Mouse (Mus musculus) MEL (cell line): ENCODE results near the gene Tep1. TPM values are rescaled to one million over a fixed set of nuclear protein-coding genes. Genes with fewer than 3 reads are reported as not detected.

ENCODE experiments used
- DNase-seq: peaks from one replicate; pipeline ENCODE4 v3.0.0; 2011; ENCODE audit warnings: low read depth, low spot score
- H3K27ac ChIP-seq: 2 replicates; pipeline ENCODE4 v1.5.1; 2012; ENCODE audit warnings: low read depth, mild to moderate bottlenecking, control low read depth, low read length, moderate library complexity; ENCODE audit not compliant: control insufficient read depth
- H3K27me3 ChIP-seq, 2 experiments: fragments of 150-350 bp in 1 of 2; sonication (generic) in 1 of 2; 2 replicates each; pipeline ENCODE4 v1.6.1; 2012; ENCODE audit warnings: low read length in 2 of 2, mild to moderate bottlenecking in 2 of 2, improper control_type of control experiment in 1 of 2, moderate library complexity in 1 of 2; ENCODE audit not compliant: insufficient read depth in 2 of 2, control insufficient read depth in 1 of 2
- H3K36me3 ChIP-seq, 2 experiments: 2 replicates each; pipeline ENCODE4 v1.6.1; 2012 to 2014; ENCODE audit warnings: low read length in 2 of 2, improper control_type of control experiment in 1 of 2, inconsistent platforms in 1 of 2, mild to moderate bottlenecking in 1 of 2; ENCODE audit not compliant: insufficient read depth in 2 of 2, control insufficient read depth in 1 of 2
- H3K4me1 ChIP-seq, 2 experiments: fragments of 150-350 bp in 1 of 2; sonication (generic) in 1 of 2; 2 replicates each; pipeline ENCODE4 v1.6.1; 2012; ENCODE audit warnings: low read length in 2 of 2, improper control_type of control experiment in 1 of 2, mild to moderate bottlenecking in 1 of 2; ENCODE audit not compliant: insufficient read depth in 2 of 2, control insufficient read depth in 1 of 2
- H3K4me3 ChIP-seq, 2 experiments: fragments of 150-350 bp in 1 of 2; sonication (generic) in 1 of 2; 2 replicates each; pipeline ENCODE4 v1.5.1; 2012; ENCODE audit warnings: low read depth in 2 of 2, low read length in 2 of 2, mild to moderate bottlenecking in 2 of 2, moderate library complexity in 2 of 2, control low read depth in 1 of 2, improper control_type of control experiment in 1 of 2; ENCODE audit not compliant: control insufficient read depth in 1 of 2, insufficient read depth in 1 of 2
- H3K79me2 ChIP-seq: 2 replicates; pipeline ENCODE4 v1.6.1; 2012; ENCODE audit warnings: mild to moderate bottlenecking, low read length, moderate library complexity; ENCODE audit not compliant: control insufficient read depth, poor library complexity, insufficient read depth
- H3K9ac ChIP-seq: 2 replicates; pipeline ENCODE4 v1.6.1; 2012; ENCODE audit warnings: low read depth, mild to moderate bottlenecking, control low read depth, low read length, moderate library complexity; ENCODE audit not compliant: control insufficient read depth, poor library complexity, severe bottlenecking
- H3K9me3 ChIP-seq: fragments of 150-350 bp; sonication (generic); replicated peaks from 2 replicates; pipeline ENCODE4 v1.6.1; 2012; ENCODE audit warnings: mild to moderate bottlenecking, low read length, improper control_type of control experiment, moderate library complexity; ENCODE audit not compliant: insufficient read depth
- CHD1 ChIP-seq: IDR thresholded peaks from 2 replicates; pipeline ENCODE4 v1.6.1; 2012; ENCODE audit warnings: low read depth, mild to moderate bottlenecking, inconsistent platforms, low read length, improper control_type of control experiment
- CHD2 ChIP-seq: IDR thresholded peaks from 2 replicates; pipeline ENCODE4 v1.6.1; 2011; ENCODE audit warnings: low read length, improper control_type of control experiment
- CTCF ChIP-seq, 3 experiments: IDR thresholded peaks in 2 of 3; conservative IDR thresholded peaks in 1 of 3; 2 replicates each; pipeline ENCODE4 v1.5.1; 2011 to 2012; ENCODE audit warnings: low read length in 3 of 3, low read depth in 2 of 3, mild to moderate bottlenecking in 2 of 3, improper control_type of control experiment in 1 of 3, inconsistent platforms in 1 of 3, mixed read lengths in 1 of 3, moderate library complexity in 1 of 3; ENCODE audit not compliant: control insufficient read depth in 1 of 3, insufficient read depth in 1 of 3, poor library complexity in 1 of 3, severe bottlenecking in 1 of 3
- E2F4 ChIP-seq: IDR thresholded peaks from 2 replicates; pipeline ENCODE4 v1.6.1; 2011; ENCODE audit warnings: low read depth, low read length, improper control_type of control experiment, borderline replicate concordance
- EP300 ChIP-seq, 2 experiments: IDR thresholded peaks; 2 replicates each; pipeline ENCODE4 v1.6.1; 2011; ENCODE audit warnings: improper control_type of control experiment in 2 of 2, low read length in 2 of 2, low read depth in 1 of 2, mild to moderate bottlenecking in 1 of 2
- ETS1 ChIP-seq: IDR thresholded peaks from 2 replicates; pipeline ENCODE4 v1.6.1; 2012; ENCODE audit warnings: low read depth, mild to moderate bottlenecking, inconsistent platforms, low read length, improper control_type of control experiment, moderate library complexity
- MAZ ChIP-seq: IDR thresholded peaks from 2 replicates; pipeline ENCODE4 v1.6.1; 2012; ENCODE audit warnings: low read depth, mild to moderate bottlenecking, inconsistent platforms, low read length, improper control_type of control experiment
- MXI1 ChIP-seq: IDR thresholded peaks from 2 replicates; pipeline ENCODE4 v1.6.1; 2011; ENCODE audit warnings: mild to moderate bottlenecking, low read depth, low read length, improper control_type of control experiment
- MYB ChIP-seq: IDR thresholded peaks from 2 replicates; pipeline ENCODE4 v1.6.1; 2011; ENCODE audit warnings: mild to moderate bottlenecking, low read depth, low read length, improper control_type of control experiment
- NELFE ChIP-seq: IDR thresholded peaks from 2 replicates; pipeline ENCODE4 v1.6.1; 2011; ENCODE audit warnings: low read depth, low read length, improper control_type of control experiment
- POLR2A ChIP-seq, 2 experiments: IDR thresholded peaks; 2 replicates each; pipeline ENCODE4 v1.6.1; 2011 to 2012; ENCODE audit warnings: low read length in 2 of 2, mild to moderate bottlenecking in 2 of 2, control low read depth in 1 of 2, improper control_type of control experiment in 1 of 2, low read depth in 1 of 2, moderate library complexity in 1 of 2; ENCODE audit not compliant: control insufficient read depth in 1 of 2, insufficient read depth in 1 of 2, poor library complexity in 1 of 2
- RAD21 ChIP-seq: IDR thresholded peaks from 2 replicates; pipeline ENCODE4 v1.6.1; 2011; ENCODE audit warnings: mild to moderate bottlenecking, low read depth, low read length, improper control_type of control experiment
- SIN3A ChIP-seq: IDR thresholded peaks from 2 replicates; pipeline ENCODE4 v1.6.1; 2012; ENCODE audit warnings: low read length, improper control_type of control experiment, inconsistent platforms
- TAL1 ChIP-seq: IDR thresholded peaks from 2 replicates; pipeline ENCODE4 v1.6.1; 2012; ENCODE audit warnings: mild to moderate bottlenecking, inconsistent platforms, low read length, moderate library complexity, mixed read lengths
- USF1 ChIP-seq: IDR thresholded peaks from 2 replicates; pipeline ENCODE4 v1.6.1; 2014; ENCODE audit warnings: low read depth, mild to moderate bottlenecking, inconsistent platforms, low read length, improper control_type of control experiment, moderate library complexity
- ZC3H11A ChIP-seq: IDR thresholded peaks from 2 replicates; pipeline ENCODE4 v1.6.1; 2012; ENCODE audit warnings: low read depth, mild to moderate bottlenecking, inconsistent platforms, low read length, improper control_type of control experiment
- ZNF384 ChIP-seq: IDR thresholded peaks from 2 replicates; pipeline ENCODE4 v1.6.1; 2012; ENCODE audit warnings: low read depth, mild to moderate bottlenecking, inconsistent platforms, low read length, improper control_type of control experiment
- polyA plus RNA-seq, 2 experiments: library from polyadenylated mRNA; stranded (reverse) in 1 of 2; unstranded in 1 of 2; fragments of >175 nt in 1 of 2; fragments of >200 nt in 1 of 2; gene quantifications; 2 replicates each; pipeline versions ENCODE4 v1.2.1 to v1.2.4; 2012; ENCODE audit warnings: low replicate concordance in 2 of 2, low read depth in 1 of 2; ENCODE audit not compliant: insufficient read length in 2 of 2, insufficient read depth in 1 of 2, missing spikeins in 1 of 2
- total RNA-seq: library from RNA; depleted of rRNA; stranded (reverse); fragments of 300-350 nt; gene quantifications from 2 replicates; pipeline ENCODE4 v1.2.3, GENCODE M21; 2012

Gene Tep1
- total and polyA plus RNA-seq, 3 experiments = 13.7 to 36.8 TPM; not detected in 1

DNA sequence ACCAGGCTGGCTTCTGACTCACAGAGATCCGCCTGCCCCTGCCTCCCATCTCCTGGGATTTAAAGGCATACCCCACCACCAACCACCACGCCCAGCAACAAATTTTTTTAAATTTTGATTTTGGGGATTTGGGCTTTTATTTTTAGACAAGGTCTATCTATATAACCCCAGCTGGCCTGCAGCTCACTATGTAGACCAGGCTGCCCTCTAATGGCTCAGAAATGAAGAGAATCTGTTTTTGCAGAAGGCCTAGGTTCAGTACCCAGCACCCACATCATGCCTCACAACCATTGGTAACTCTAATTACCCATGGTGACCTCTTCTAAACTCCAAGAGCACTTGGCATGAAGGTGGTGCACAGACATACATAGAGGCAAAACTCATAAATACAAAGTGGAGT lies 924 bp upstream of the Tep1 start:
- no peak overlapping the region for H3K4me3 ChIP-seq
- H3K79me2 ChIP-seq = peaks cover 1% of the 10 kb centered on the region; the same call in 1 of the 2 replicates

GRCm38 (mm10) chr14:50870805-50871143 lies 414 bp upstream of the Tep1 start:
- Histone ChIP-seq H3K4me3 (peak overlapping the region; percentile 59 to 93), H3K27me3 (no peaks in the 10 kb centered on the region), H3K4me1 (peaks cover 0 to 6% of the 10 kb centered on the region in 2 experiments; a peak in 1 of 4 replicates), H3K36me3 (peaks cover 0 to 2% of the 10 kb centered on the region in 2 experiments; a peak in 1 of 4 replicates), H3K9ac (peak overlapping the region; percentile 55), H3K9me3 (no peaks in the 10 kb centered on the region), H3K79me2 (peaks cover 1% of the 10 kb centered on the region; the same call in 1 of the 2 replicates), H3K27ac (peak overlapping the region; percentile 27)
- DNase-seq = no peak
- no peak for TF ChIP-seq MYB
- no peak for TF ChIP-seq NELFE
- TF ChIP-seq MXI1 = no peak
- no peak for TF ChIP-seq MAZ
- TF ChIP-seq CHD2 = no peak
- TF ChIP-seq POLR2A (IDR thresholded peaks at IDR 0.05; ENCODE audit: control insufficient read depth in 1 of 2, insufficient read depth in 1 of 2, low read depth in 1 of 2, low read length in 2 of 2, poor library complexity in 1 of 2) = no peak

More for the DNA sequence above, 924 bp upstream of the Tep1 start:
- TF ChIP-seq CTCF (IDR thresholded peaks at IDR 0.05 in 2 of 3, conservative IDR thresholded peaks at IDR 0.05 in 1 of 3; ENCODE audit: control insufficient read depth in 1 of 3, insufficient read depth in 1 of 3, low read depth in 2 of 3, low read length in 3 of 3, poor library complexity in 1 of 3, severe bottlenecking in 1 of 3) (peak in 2 of 3 experiments; percentile 18 to 25; a peak in 2 of 6 replicates), CHD2 (no peak), ETS1 (no peak), E2F4 (no peak), RAD21 (peak; percentile 21), ZNF384 (no peak), EP300 (IDR thresholded peaks at IDR 0.05; ENCODE audit: low read depth in 1 of 2, low read length in 2 of 2) (no peak)
- DNase-seq = peak; percentile 28
- Histone ChIP-seq H3K27ac (no peak overlapping the region), H3K36me3 (peaks cover 0 to 2% of the 10 kb centered on the region in 2 experiments; a peak in 1 of 4 replicates), H3K9me3 (no peaks in the 10 kb centered on the region), H3K4me1 (peaks cover 0 to 6% of the 10 kb centered on the region in 2 experiments; a peak in 1 of 4 replicates), H3K27me3 (no peaks in the 10 kb centered on the region), H3K9ac (no peak overlapping the region)

GRCm38 (mm10) chr14:50868656-50869055 lies 1.7 kb downstream of the Tep1 start:
- no peak for TF ChIP-seq ZC3H11A
- no peak for TF ChIP-seq CHD1
- no peak for TF ChIP-seq SIN3A
- TF ChIP-seq USF1 = no peak
- no peak for TF ChIP-seq TAL1
- no peak overlapping the region for H3K4me3 ChIP-seq
- no peak for DNase-seq
- no peaks in the 10 kb centered on the region for H3K9me3 ChIP-seq
- H3K27ac ChIP-seq = no peak overlapping the region
- H3K4me1 ChIP-seq = peaks cover 0 to 6% of the 10 kb centered on the region in 2 experiments; a peak in 1 of 4 replicates
- peaks cover 1% of the 10 kb centered on the region; the same call in 1 of the 2 replicates for H3K79me2 ChIP-seq
- H3K36me3 ChIP-seq = peaks cover 0 to 2% of the 10 kb centered on the region in 2 experiments; a peak in 1 of 4 replicates
- H3K9ac ChIP-seq = no peak overlapping the region
- H3K27me3 ChIP-seq = no peaks in the 10 kb centered on the region
